Mouse (Mus musculus) kidney, embryonic 15.5 days (tissue): ENCODE data around the gene Nmrk2. TPM values are rescaled to one million over a fixed set of nuclear protein-coding genes. Genes with fewer than 3 reads are reported as not detected.
A peak's percentile ranks its signal among the peaks of the same experiment; 100 is the strongest.
"Not testable (repeated sequence)": the region's sequence is repeated elsewhere in the genome, so short reads cannot be mapped to it uniquely, and the experiment has no call there.

ENCODE experiments used
- ATAC-seq: fragments of 200-750 bp; cut with Nextera tagmentation; replicated peaks from 2 replicates; pipeline ENCODE4 v1.8.0; 2017; ENCODE audit warnings: moderate TSS enrichment; ENCODE audit not compliant: low FRiP score
- H3K27ac ChIP-seq: fragments of 300-500 bp; sonication (generic); 2 replicates; pipeline ENCODE4 v1.5.1; 2015; ENCODE audit warnings: mild to moderate bottlenecking, inconsistent platforms
- H3K27me3 ChIP-seq: fragments of 300-500 bp; sonication (generic); 2 replicates; pipeline ENCODE4 v1.6.1; 2015; ENCODE audit warnings: inconsistent platforms
- H3K36me3 ChIP-seq: fragments of 300-500 bp; sonication (generic); 2 replicates; pipeline ENCODE4 v1.6.1; 2015; ENCODE audit warnings: inconsistent platforms
- H3K4me1 ChIP-seq: fragments of 300-500 bp; sonication (generic); 2 replicates; pipeline ENCODE4 v1.6.1; 2015; ENCODE audit warnings: inconsistent platforms
- H3K4me2 ChIP-seq: fragments of 300-500 bp; sonication (generic); 2 replicates; pipeline ENCODE4 v1.6.1; 2015; ENCODE audit warnings: moderate library complexity, mild to moderate bottlenecking, inconsistent platforms
- H3K4me3 ChIP-seq: fragments of 300-500 bp; sonication (generic); replicated peaks from 2 replicates; pipeline ENCODE4 v1.5.1; 2015; ENCODE audit warnings: mild to moderate bottlenecking, inconsistent platforms
- H3K9ac ChIP-seq: fragments of 300-500 bp; sonication (generic); 2 replicates; pipeline ENCODE4 v1.6.1; 2015; ENCODE audit warnings: mild to moderate bottlenecking, inconsistent platforms
- H3K9me3 ChIP-seq: fragments of 300-500 bp; sonication (generic); replicated peaks from 2 replicates; pipeline ENCODE4 v1.6.1; 2016; ENCODE audit warnings: inconsistent platforms
- WGBS: fragments of 180-500 bp; shearing (Covaris S2); methylation state at CpG from one replicate; pipeline ENCODE4 v1.1.7; 2015; ENCODE audit warnings: mixed read lengths; 5-methylcytosine and 5-hydroxymethylcytosine counted together
- polyA plus RNA-seq: library from polyadenylated mRNA; unstranded; fragments of >200 nt; fragmentation: Nextera tagmentation; extraction: Ambion mirVana; gene quantifications from 2 replicates; pipeline ENCODE4 v1.2.1, GENCODE M21; 2015

The Nmrk2 gene
- polyA plus RNA-seq, 1 experiment from 2014 or later = not detected

GRCm38 (mm10) chr10:81232580-81233225 is 30.9 kb upstream of the Nmrk2 start, which contains the start of gene Zfr2:
TSS of gene Zfr2 (plus strand) at chr10:81233155.
- Histone ChIP-seq H3K4me3 (peak within 1 kb of the TSS; percentile 71), H3K4me1 (peaks cover 33% of the 10 kb centered on the region), H3K36me3 (no peaks in the 10 kb centered on the region), H3K9ac (peak within 1 kb of the TSS; percentile 62), H3K9me3 (no peaks in the 10 kb centered on the region), H3K27ac (peak within 1 kb of the TSS; percentile 49; the same call in 1 of the 2 replicates), H3K4me2 (peak within 1 kb of the TSS; percentile 64), H3K27me3 (peaks cover 50% of the 10 kb centered on the region)
- WGBS = 7% methylated on average over 29 of the region's 29 CpGs
- ATAC-seq = peak; percentile 85

GRCm38 (mm10) chr10:81231436-81231835 is 29.6 kb upstream of the Nmrk2 start:
- Histone ChIP-seq H3K27me3 (peaks cover 47% of the 10 kb centered on the region), H3K27ac (no peak overlapping the region), H3K4me1 (peaks cover 28% of the 10 kb centered on the region), H3K9me3 (no peaks in the 10 kb centered on the region), H3K9ac (no peak overlapping the region), H3K36me3 (no peaks in the 10 kb centered on the region), H3K4me3 (no peak overlapping the region), H3K4me2 (no peak overlapping the region)
- no peak for ATAC-seq
- WGBS = 50% methylated on average over 7 of the region's 7 CpGs

GRCm38 (mm10) chr10:81230438-81231332 is 28.8 kb upstream of the Nmrk2 start, which contains the start of gene Atcay:
TSS of gene Atcay (minus strand) at chr10:81230833.
- Histone ChIP-seq H3K9me3 (no peaks in the 10 kb centered on the region), H3K9ac (no peak within 1 kb of the TSS), H3K4me3 (peak within 1 kb of the TSS; percentile 24), H3K4me1 (peaks cover 28% of the 10 kb centered on the region), H3K27ac (no peak within 1 kb of the TSS), H3K36me3 (no peaks in the 10 kb centered on the region), H3K4me2 (peak within 1 kb of the TSS; percentile 49), H3K27me3 (peaks cover 47% of the 10 kb centered on the region)
- ATAC-seq = no peak
- 10% methylated on average over 27 of the region's 27 CpGs for WGBS

GRCm38 (mm10) chr10:81229735-81230437 is 28.0 kb upstream of the Nmrk2 start:
- H3K4me1 ChIP-seq = peaks cover 28% of the 10 kb centered on the region
- no peak overlapping the region for H3K27ac ChIP-seq
- H3K9ac ChIP-seq = no peak overlapping the region
- H3K4me3 ChIP-seq = peak overlapping the region; percentile 24
- no peaks in the 10 kb centered on the region for H3K9me3 ChIP-seq
- no peaks in the 10 kb centered on the region for H3K36me3 ChIP-seq
- peak overlapping the region; percentile 35 for H3K4me2 ChIP-seq
- 10% methylated on average over 20 of the region's 20 CpGs for WGBS
- ATAC-seq = no peak
- H3K27me3 ChIP-seq = peaks cover 47% of the 10 kb centered on the region

- 42% methylated on average over 2 of the region's 2 CpGs for WGBS
- not testable (repeated sequence) for H3K36me3 ChIP-seq, H3K9me3 ChIP-seq, H3K4me1 ChIP-seq, H3K4me2 ChIP-seq, H3K4me3 ChIP-seq, ATAC-seq, H3K9ac ChIP-seq, H3K27ac ChIP-seq
- peaks cover 14% of the 10 kb centered on the region for H3K27me3 ChIP-seq
Observed at GRCm38 (mm10) chr10:81223731-81224130, 21.9 kb upstream of the Nmrk2 start.

GRCm38 (mm10) chr10:81221402-81222015 is 19.7 kb upstream of the Nmrk2 start:
- 0 out of 2 replicates have a peak, but pooled peaks cover 2% of the 10 kb centered on the region for H3K4me1 ChIP-seq
- no peak overlapping the region for H3K4me2 ChIP-seq
- WGBS = 82% methylated on average over 5 of the region's 5 CpGs
- ATAC-seq = no peak
- H3K4me3 ChIP-seq = no peak overlapping the region
- peaks cover 7% of the 10 kb centered on the region; the same call in 1 of the 2 replicates for H3K27me3 ChIP-seq
- H3K27ac ChIP-seq = no peak overlapping the region
- no peak overlapping the region for H3K9ac ChIP-seq
- H3K9me3 ChIP-seq = no peaks in the 10 kb centered on the region
- no peaks in the 10 kb centered on the region for H3K36me3 ChIP-seq

GRCm38 (mm10) chr10:81217964-81218363 is 16.1 kb upstream of the Nmrk2 start:
- H3K4me3 ChIP-seq = no peak overlapping the region
- peaks cover 7% of the 10 kb centered on the region; the same call in 1 of the 2 replicates for H3K27me3 ChIP-seq
- 0 out of 2 replicates have a peak, but pooled peaks cover 2% of the 10 kb centered on the region for H3K4me1 ChIP-seq
- no peak overlapping the region for H3K9ac ChIP-seq
- H3K27ac ChIP-seq = no peak overlapping the region
- H3K4me2 ChIP-seq = no peak overlapping the region
- H3K9me3 ChIP-seq = no peaks in the 10 kb centered on the region
- ATAC-seq = no peak
- WGBS = 43% methylated on average over 7 of the region's 7 CpGs
- H3K36me3 ChIP-seq = no peaks in the 10 kb centered on the region

- not testable (repeated sequence) for H3K4me1 ChIP-seq, ATAC-seq, H3K9me3 ChIP-seq, H3K4me2 ChIP-seq, H3K9ac ChIP-seq, H3K27me3 ChIP-seq, H3K36me3 ChIP-seq, H3K4me3 ChIP-seq, H3K27ac ChIP-seq
- WGBS = 27% methylated on average over 1 of the region's 1 CpGs
Observed at GRCm38 (mm10) chr10:81217267-81217666, 15.4 kb upstream of the Nmrk2 start.

- H3K9ac ChIP-seq = no peak overlapping the region
- no peaks in the 10 kb centered on the region for H3K36me3 ChIP-seq
- H3K27me3 ChIP-seq = peaks cover 7% of the 10 kb centered on the region; the same call in 1 of the 2 replicates
- no peak for ATAC-seq
- no peak overlapping the region for H3K4me2 ChIP-seq
- WGBS = 80% methylated on average over 6 of the region's 6 CpGs
- 0 out of 2 replicates have a peak, but pooled peaks cover 2% of the 10 kb centered on the region for H3K4me1 ChIP-seq
- H3K27ac ChIP-seq = no peak overlapping the region
- H3K4me3 ChIP-seq = no peak overlapping the region
- H3K9me3 ChIP-seq = no peaks in the 10 kb centered on the region
Observed at GRCm38 (mm10) chr10:81216810-81217209, 15.0 kb upstream of the Nmrk2 start.

- no peak overlapping the region for H3K27ac ChIP-seq
- H3K4me3 ChIP-seq = no peak overlapping the region
- ATAC-seq = no peak
- no peaks in the 10 kb centered on the region for H3K36me3 ChIP-seq
- no peak overlapping the region for H3K4me2 ChIP-seq
- peaks cover 7% of the 10 kb centered on the region; the same call in 1 of the 2 replicates for H3K27me3 ChIP-seq
- H3K4me1 ChIP-seq = 0 out of 2 replicates have a peak, but pooled peaks cover 2% of the 10 kb centered on the region
- H3K9ac ChIP-seq = no peak overlapping the region
- no peaks in the 10 kb centered on the region for H3K9me3 ChIP-seq
- WGBS = 86% methylated on average over 6 of the region's 6 CpGs
Observed at GRCm38 (mm10) chr10:81216260-81216659, 14.4 kb upstream of the Nmrk2 start.

GRCm38 (mm10) chr10:81210154-81210553 is 8.3 kb upstream of the Nmrk2 start:
- 0 out of 2 replicates have a peak, but pooled peaks cover 3% of the 10 kb centered on the region for H3K27me3 ChIP-seq
- H3K36me3 ChIP-seq = no peaks in the 10 kb centered on the region
- H3K4me2 ChIP-seq = no peak overlapping the region
- H3K9ac ChIP-seq = no peak overlapping the region
- H3K4me1 ChIP-seq = no peaks in the 10 kb centered on the region
- H3K9me3 ChIP-seq = no peaks in the 10 kb centered on the region; the same call in 1 of the 2 replicates
- H3K4me3 ChIP-seq = no peak overlapping the region
- 89% methylated on average over 5 of the region's 5 CpGs for WGBS
- no peak for ATAC-seq
- H3K27ac ChIP-seq = no peak overlapping the region
